Mouse (Mus musculus) frontal cortex, postnatal 14 days (tissue): Measurements from ENCODE around the gene Krt75.
"Not testable (repeated sequence)": the region's sequence is repeated elsewhere in the genome, so short reads cannot be mapped to it uniquely, and the experiment has no call there.

ENCODE experiments used
- DNase-seq, 2 experiments: peaks; one replicate each; pipeline ENCODE4 v3.0.0; 2022; ENCODE audit warnings: low spot score in 2 of 2

Gene Krt75

GRCm38 (mm10) chr15:101517161-101517560 lies 56.5 kb downstream of the Krt75 start, which contains the start of gene Gm49425:
TSS of gene Gm49425 (minus strand) at chr15:101517261.
- DNase-seq, result not testable (repeated sequence)
